Mouse (Mus musculus): ENCODE results near the gene Myh7. TPM values are rescaled to one million over a fixed set of nuclear protein-coding genes. Genes with fewer than 3 reads are reported as not detected.
A peak's percentile ranks its signal among the peaks of the same experiment; 100 is the strongest.
"Not testable (repeated sequence)": the region's sequence is repeated elsewhere in the genome, so short reads cannot be mapped to it uniquely, and the experiment has no call there.

Gene Myh7
- polyA plus RNA-seq, 1 experiment from 2014 or later = 9.3 TPM

DNA sequence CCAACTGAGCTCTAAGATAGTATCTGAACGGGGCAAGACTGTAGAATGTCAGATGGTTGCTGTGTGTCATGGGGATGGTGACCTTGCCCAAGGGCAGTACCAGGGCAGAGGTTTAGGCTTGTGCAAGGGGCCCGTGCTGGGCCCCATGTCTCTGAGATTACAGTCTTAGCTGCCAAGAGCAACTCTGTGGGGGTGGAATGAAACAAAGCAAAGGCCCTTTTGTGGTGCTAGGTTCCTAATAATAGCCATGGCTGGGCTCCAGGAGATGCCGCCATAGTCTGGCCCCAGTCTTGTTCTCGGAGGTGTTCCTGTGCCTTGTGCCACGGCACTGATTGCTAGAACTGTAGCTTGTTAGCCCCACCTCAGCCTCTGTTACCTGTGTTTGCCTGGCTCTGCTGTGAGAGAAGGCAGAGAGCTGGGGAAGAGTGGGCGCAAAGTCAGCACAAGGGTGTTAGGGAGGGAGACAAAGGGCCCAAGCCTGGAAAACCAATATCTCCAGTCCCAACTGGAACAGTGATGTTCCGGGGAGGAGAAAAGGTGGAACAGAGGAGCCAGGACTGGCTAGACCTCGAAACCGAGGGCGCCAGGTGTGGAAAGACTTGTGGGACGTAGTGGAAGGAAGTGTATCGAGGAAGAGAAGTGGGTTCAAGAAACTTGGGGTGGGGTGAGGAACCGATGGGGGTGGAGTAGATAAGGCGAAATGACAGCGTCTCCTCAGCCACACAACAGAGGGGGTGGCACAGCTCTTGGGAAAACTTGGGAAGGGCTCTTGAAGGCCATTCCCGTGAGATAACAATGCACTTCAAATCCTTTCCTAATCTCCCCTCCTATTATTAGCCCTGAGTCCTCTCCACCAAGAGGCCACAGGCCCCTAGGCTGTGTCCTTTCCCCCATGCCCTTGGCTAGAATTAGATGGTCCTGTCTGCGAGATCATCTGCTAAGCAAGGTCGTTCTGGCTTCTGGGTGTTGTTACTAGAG is 9.7 kb upstream of the Myh7 start:
- WGBS = 83% methylated on average over 18 of the region's 18 CpGs
- no peak overlapping the region for H3K27ac ChIP-seq
- no peak overlapping the region for H3K4me3 ChIP-seq (replicated peaks)
- no peaks in the 10 kb centered on the region for H3K4me1 ChIP-seq (replicated peaks)
- no peak for ATAC-seq (ENCODE audit: insufficient number of reproducible peaks, insufficient read depth, low FRiP score, low TSS enrichment, low read depth)
- H3K9me3 ChIP-seq = no peaks in the 10 kb centered on the region
- no peaks in the 10 kb centered on the region for H3K36me3 ChIP-seq
- H3K9ac ChIP-seq (replicated peaks) = no peak overlapping the region
- no peaks in the 10 kb centered on the region for H3K27me3 ChIP-seq
- no peak overlapping the region for H3K4me2 ChIP-seq

DNA sequence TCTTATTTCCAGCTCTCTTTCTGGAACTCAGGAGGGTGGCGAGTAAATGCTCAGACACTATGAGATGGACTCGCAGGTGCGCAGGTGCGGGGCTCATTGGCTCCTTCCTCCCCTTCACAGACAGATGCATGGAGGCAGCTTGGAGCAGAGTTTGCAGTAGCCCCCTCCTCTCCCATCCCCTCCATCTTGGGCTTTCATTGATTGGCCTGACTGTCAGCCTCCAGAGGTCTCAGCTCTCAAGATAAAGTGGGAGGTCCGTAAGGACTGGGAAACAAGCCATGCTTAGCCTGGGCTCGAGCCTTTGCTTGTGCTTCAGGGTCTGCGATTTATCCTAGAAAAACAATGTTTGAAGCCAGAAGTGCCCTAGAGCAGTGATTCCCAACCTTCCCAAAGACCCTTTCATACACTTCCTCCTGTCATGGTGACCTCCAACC is 8.3 kb upstream of the Myh7 start:
- Histone ChIP-seq H3K27me3 (no peaks in the 10 kb centered on the region), H3K4me3 (replicated peaks) (no peak overlapping the region), H3K4me2 (no peak overlapping the region), H3K4me1 (replicated peaks) (no peaks in the 10 kb centered on the region), H3K9me3 (no peaks in the 10 kb centered on the region), H3K9ac (replicated peaks) (no peak overlapping the region), H3K27ac (0 out of 2 replicates have a peak overlapping the region, but pooled peaks have one; percentile 29), H3K36me3 (no peaks in the 10 kb centered on the region)
- no peak for ATAC-seq (ENCODE audit: insufficient number of reproducible peaks, insufficient read depth, low FRiP score, low TSS enrichment, low read depth)
- 78% methylated on average over 7 of the region's 7 CpGs for WGBS

DNA sequence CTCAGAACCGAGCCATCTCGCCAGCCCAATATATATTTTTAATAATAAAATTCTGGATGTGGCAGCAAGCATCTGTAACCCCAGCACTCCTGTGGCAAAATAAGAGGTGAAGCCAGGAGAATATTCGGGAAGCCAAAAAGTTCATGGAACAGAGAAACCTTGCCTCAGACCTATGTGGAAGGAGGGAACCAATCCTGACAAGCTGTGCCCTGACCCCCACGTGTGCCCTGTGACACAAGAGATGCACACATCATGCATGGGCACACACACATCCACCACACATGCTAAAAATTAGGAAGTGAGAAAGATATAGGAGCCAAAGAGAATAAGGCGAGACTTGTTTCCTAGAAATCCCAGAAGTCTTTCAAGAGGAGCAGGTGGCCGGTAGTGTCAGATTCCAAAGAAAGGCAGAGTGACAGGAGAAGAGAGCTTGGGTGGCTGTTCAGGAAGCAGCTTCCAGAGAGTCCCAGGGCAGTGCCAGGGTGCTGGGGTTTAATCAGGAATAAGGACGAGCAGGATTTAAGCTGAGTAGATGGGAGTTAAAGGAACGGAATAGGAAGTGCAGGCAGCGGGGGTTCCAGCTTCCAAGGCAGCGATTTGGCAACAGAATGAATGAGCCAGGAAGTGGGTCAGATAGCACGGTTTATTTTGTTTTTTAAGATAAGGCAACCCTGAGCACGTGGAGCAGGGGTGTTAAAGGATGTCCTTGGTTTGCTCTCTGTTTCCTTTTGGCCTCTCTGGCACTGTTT is 7.7 kb upstream of the Myh7 start:
- Histone ChIP-seq H3K27me3 (no peaks in the 10 kb centered on the region), H3K4me3 (replicated peaks) (no peak overlapping the region), H3K9me3 (no peaks in the 10 kb centered on the region), H3K4me2 (no peak overlapping the region), H3K4me1 (replicated peaks) (no peaks in the 10 kb centered on the region; the same call in 1 of the 2 replicates), H3K9ac (replicated peaks) (no peak overlapping the region), H3K36me3 (no peaks in the 10 kb centered on the region), H3K27ac (0 out of 2 replicates have a peak overlapping the region, but pooled peaks have one; percentile 29)
- WGBS = 48% methylated on average over 12 of the region's 12 CpGs
- ATAC-seq (ENCODE audit: insufficient number of reproducible peaks, insufficient read depth, low FRiP score, low TSS enrichment, low read depth) = no peak

DNA sequence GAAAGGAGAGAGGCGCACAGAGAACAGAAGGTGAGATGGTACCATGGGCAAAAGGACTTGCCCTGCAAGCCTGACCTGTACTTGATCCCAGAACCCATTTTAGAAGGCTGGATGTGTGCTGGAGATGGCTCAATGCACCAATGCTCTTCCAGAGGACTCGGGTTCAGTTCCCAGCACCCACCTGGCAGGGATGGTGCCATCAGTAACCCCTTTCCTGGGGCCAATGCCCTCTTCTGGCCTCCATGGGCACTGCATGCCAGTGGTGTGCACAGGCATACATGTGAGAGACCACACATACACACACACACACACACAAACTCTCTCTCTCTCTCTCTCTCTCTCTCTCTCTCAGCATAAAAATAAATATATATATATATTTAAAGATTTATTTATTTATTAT is 7.0 kb upstream of the Myh7 start:
- 97% methylated on average over 2 of the region's 2 CpGs for WGBS
- Histone ChIP-seq H3K9ac (replicated peaks) (no peak overlapping the region), H3K4me3 (replicated peaks) (no peak overlapping the region), H3K4me1 (replicated peaks) (no peaks in the 10 kb centered on the region; the same call in 1 of the 2 replicates), H3K27me3 (no peaks in the 10 kb centered on the region), H3K36me3 (no peaks in the 10 kb centered on the region), H3K9me3 (no peaks in the 10 kb centered on the region), H3K27ac (no peak overlapping the region), H3K4me2 (no peak overlapping the region)
- no peak for ATAC-seq (ENCODE audit: insufficient number of reproducible peaks, insufficient read depth, low FRiP score, low TSS enrichment, low read depth)

DNA sequence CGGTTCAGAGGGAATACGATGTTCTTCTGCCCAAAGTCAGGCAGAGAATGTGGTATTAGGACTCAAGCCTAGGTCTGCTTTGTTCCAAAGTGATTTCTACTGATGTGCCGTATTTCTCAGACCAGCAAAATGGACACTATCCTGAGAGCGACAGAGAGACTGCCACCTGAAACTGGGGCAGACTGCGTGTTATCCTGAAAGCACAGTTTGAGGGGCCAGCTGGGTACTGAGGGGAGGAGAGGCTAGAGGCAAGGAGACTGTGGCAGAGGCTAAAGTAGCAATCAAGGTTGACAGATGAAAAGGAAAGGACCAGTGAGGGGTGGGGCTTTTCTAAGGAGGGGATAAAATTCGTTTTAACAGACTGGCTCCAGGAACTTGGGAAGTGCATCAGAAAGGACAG is 6.4 kb upstream of the Myh7 start:
- no peaks in the 10 kb centered on the region for H3K27me3 ChIP-seq
- no peak overlapping the region for H3K4me2 ChIP-seq
- no peaks in the 10 kb centered on the region for H3K36me3 ChIP-seq
- H3K9ac ChIP-seq (replicated peaks) = no peak overlapping the region
- ATAC-seq (ENCODE audit: insufficient number of reproducible peaks, insufficient read depth, low FRiP score, low TSS enrichment, low read depth) = no peak
- no peak overlapping the region for H3K4me3 ChIP-seq (replicated peaks)
- WGBS = 83% methylated on average over 6 of the region's 6 CpGs
- H3K27ac ChIP-seq = no peak overlapping the region
- H3K9me3 ChIP-seq = no peaks in the 10 kb centered on the region
- H3K4me1 ChIP-seq (replicated peaks) = peaks cover under 1% of the 10 kb centered on the region; the same call in 1 of the 2 replicates

DNA sequence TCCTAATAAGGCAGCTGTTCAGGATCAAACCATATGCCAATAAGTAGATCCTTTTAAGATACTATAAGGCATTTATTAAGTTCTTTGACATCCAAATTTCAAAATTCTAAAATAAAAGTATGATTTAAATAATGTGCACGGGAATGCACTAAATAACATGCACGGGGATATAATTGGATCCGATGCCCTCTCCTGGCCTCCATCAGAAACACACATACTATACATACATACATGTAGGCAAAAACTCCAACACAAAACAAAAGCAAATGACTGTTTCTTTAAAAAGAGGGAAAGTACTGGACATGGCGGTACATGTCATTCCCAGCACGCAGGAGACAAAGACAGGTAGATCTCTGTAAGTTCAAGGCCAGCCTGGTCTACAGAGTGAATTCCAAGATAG is 5.4 kb upstream of the Myh7 start:
- not testable (repeated sequence) for ATAC-seq (ENCODE audit: insufficient number of reproducible peaks, insufficient read depth, low FRiP score, low TSS enrichment, low read depth); H3K27me3 ChIP-seq; H3K27ac ChIP-seq; H3K9ac ChIP-seq (replicated peaks); H3K4me3 ChIP-seq (replicated peaks); H3K9me3 ChIP-seq; H3K4me2 ChIP-seq; H3K36me3 ChIP-seq; H3K4me1 ChIP-seq (replicated peaks)
- WGBS = 88% methylated on average over 5 of the region's 5 CpGs

DNA sequence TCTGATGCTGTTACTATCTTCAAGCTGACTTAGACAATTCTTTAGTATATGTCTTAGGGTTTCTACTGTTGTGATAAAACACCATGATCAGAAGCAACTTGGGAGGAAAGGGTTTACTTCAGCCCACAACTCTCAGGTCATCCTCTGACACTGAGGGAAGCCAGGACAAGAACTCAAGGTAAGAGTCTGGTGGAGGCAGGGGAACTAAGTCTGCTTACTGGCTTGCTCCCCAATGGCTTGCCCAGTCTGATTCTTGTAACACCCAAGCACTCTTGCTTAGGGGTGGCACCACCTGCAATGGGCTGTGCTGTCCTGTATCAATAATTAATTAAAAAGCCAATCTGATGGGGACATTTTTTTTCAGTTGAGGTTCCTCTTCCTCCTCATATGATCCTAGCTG is 4.3 kb upstream of the Myh7 start:
- H3K9ac ChIP-seq (replicated peaks) = no peak overlapping the region
- no peaks in the 10 kb centered on the region for H3K9me3 ChIP-seq
- H3K27me3 ChIP-seq = no peaks in the 10 kb centered on the region
- H3K4me2 ChIP-seq = no peak overlapping the region
- peaks cover 18% of the 10 kb centered on the region for H3K4me1 ChIP-seq (replicated peaks)
- H3K36me3 ChIP-seq = no peaks in the 10 kb centered on the region
- H3K4me3 ChIP-seq (replicated peaks) = no peak overlapping the region
- no peak for ATAC-seq (ENCODE audit: insufficient number of reproducible peaks, insufficient read depth, low FRiP score, low TSS enrichment, low read depth)
- H3K27ac ChIP-seq = no peak overlapping the region

DNA sequence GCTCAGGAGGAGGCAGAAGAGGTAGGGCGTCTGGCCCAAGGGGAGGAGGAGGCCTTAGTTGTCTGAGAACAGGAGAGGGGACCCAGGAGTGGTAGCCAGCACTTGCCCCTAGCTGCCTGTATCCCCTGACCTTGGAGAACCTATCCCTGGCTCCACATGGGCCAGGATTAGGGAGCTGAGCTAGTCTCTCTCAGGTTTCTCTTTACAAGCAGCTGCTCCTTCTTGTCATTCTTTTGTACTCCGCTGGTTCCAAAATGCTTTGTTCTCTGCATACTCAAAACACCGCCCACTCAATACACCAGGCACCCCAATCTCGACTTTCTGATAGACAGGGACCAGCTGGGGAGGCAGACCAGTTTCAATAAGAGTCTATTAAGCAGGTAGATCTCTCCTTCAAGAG is 2.9 kb upstream of the Myh7 start:
- Histone ChIP-seq H3K4me1 (replicated peaks) (peaks cover 18% of the 10 kb centered on the region), H3K27ac (peak overlapping the region; percentile 53; the same call in 1 of the 2 replicates), H3K9ac (replicated peaks) (no peak overlapping the region), H3K36me3 (no peaks in the 10 kb centered on the region), H3K4me2 (no peak overlapping the region), H3K27me3 (no peaks in the 10 kb centered on the region), H3K9me3 (no peaks in the 10 kb centered on the region), H3K4me3 (replicated peaks) (no peak overlapping the region)
- 64% methylated on average over 4 of the region's 4 CpGs for WGBS
- peak; percentile 52; the same call in 1 of the 2 replicates for ATAC-seq (ENCODE audit: insufficient number of reproducible peaks, insufficient read depth, low FRiP score, low TSS enrichment, low read depth)

DNA sequence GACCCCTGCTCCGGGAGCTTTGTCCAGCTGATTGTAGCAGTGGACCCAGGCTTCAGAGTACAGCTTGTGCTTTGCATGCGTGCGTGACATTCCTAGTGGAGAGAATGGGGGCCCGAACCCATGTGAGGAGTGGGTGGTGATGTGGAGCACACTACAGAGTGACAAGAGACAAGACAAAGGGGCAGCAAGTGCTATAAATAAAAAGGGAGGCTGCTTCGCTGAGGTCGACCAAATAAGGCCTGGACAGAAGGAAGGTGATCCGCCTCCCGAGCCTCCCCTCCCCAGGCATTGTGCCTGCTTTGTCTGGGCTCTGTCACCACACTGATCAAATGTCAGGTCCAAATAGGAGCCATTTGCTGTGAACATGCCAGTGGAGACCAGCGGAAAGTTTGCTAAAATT is 2.4 kb upstream of the Myh7 start:
- H3K27ac ChIP-seq = peak overlapping the region; percentile 53; the same call in 1 of the 2 replicates
- no peaks in the 10 kb centered on the region for H3K9me3 ChIP-seq
- no peaks in the 10 kb centered on the region for H3K27me3 ChIP-seq
- 57% methylated on average over 9 of the region's 9 CpGs for WGBS
- no peaks in the 10 kb centered on the region for H3K36me3 ChIP-seq
- H3K4me1 ChIP-seq (replicated peaks) = peaks cover 18% of the 10 kb centered on the region
- ATAC-seq (ENCODE audit: insufficient number of reproducible peaks, insufficient read depth, low FRiP score, low TSS enrichment, low read depth) = peak; percentile 23; the same call in 1 of the 2 replicates
- H3K4me3 ChIP-seq (replicated peaks) = no peak overlapping the region
- no peak overlapping the region for H3K9ac ChIP-seq (replicated peaks)
- H3K4me2 ChIP-seq = no peak overlapping the region

DNA sequence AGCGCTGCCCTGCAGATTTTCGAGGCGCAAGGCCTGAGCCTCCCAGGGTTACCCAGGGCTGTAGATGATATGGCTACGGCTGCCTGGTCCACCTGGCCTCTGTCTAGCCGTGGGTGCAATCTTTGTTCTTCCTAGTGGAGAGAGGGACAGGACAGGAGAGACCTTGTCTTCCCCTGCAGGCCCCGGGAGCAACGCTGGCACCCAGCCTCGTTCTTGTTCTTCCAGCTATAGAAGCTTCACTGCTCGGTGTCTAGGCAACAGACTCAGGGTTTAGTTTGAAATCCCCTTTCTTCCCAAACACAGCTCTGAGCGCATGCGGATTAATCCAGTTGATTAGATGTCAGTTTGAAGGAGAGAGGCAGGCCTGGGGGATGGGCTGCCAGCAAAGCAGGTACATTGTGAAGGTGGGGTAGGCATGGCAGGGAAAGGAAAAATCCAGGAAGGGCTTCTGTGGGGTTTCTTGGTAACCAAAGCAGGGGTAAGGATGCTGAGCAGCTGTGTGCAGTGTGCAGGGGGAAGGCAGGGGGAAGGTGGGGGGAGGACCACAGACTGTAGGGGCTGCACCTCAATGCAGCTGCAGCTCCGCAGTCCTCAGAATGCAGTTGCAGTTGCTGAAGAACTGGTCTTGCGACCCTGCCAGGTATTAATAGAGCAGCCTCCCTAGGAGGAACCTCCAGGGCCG is 1.2 kb upstream of the Myh7 start:
- Histone ChIP-seq H3K4me3 (replicated peaks) (no peak overlapping the region), H3K9me3 (no peaks in the 10 kb centered on the region), H3K27me3 (no peaks in the 10 kb centered on the region), H3K27ac (peak overlapping the region; percentile 50; the same call in 1 of the 2 replicates), H3K9ac (replicated peaks) (no peak overlapping the region), H3K4me2 (no peak overlapping the region), H3K36me3 (no peaks in the 10 kb centered on the region), H3K4me1 (replicated peaks) (peaks cover 18% of the 10 kb centered on the region)
- no peak for ATAC-seq (ENCODE audit: insufficient number of reproducible peaks, insufficient read depth, low FRiP score, low TSS enrichment, low read depth)
- 60% methylated on average over 14 of the region's 14 CpGs for WGBS

DNA sequence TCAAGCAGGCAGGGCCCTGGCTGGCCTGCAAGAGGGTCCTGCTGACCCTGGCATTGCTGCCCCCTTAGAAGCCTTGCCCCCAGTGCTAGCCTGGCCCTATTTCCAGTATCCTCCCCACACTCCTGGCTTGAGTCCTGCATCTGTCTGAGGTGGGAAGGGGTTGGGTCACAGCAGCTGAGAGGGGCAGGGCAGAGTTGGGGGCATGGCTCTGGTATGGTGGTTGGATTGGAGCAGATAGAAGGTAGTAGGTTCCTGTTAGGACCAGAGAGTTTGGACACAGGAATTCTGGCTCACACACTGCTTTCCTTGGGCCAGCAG is 402 bp upstream of the Myh7 start:
- H3K4me2 ChIP-seq = no peak overlapping the region
- peaks cover 18% of the 10 kb centered on the region for H3K4me1 ChIP-seq (replicated peaks)
- no peaks in the 10 kb centered on the region for H3K9me3 ChIP-seq
- ATAC-seq (ENCODE audit: insufficient number of reproducible peaks, insufficient read depth, low FRiP score, low TSS enrichment, low read depth) = peak; percentile 22; the same call in 1 of the 2 replicates
- H3K27me3 ChIP-seq = no peaks in the 10 kb centered on the region
- no peak overlapping the region for H3K4me3 ChIP-seq (replicated peaks)
- H3K36me3 ChIP-seq = no peaks in the 10 kb centered on the region
- no peak overlapping the region for H3K27ac ChIP-seq
- no peak overlapping the region for H3K9ac ChIP-seq (replicated peaks)

Measured in limb, embryonic 12.5 days (tissue).